Mouse (Mus musculus): ENCODE results near the gene Gm20388.

- TF ChIP-seq EP300 (optimal IDR thresholded peaks at IDR 0.05) (no peak), CTCF (IDR thresholded peaks at IDR 0.05; ENCODE audit: low read depth) (peak; percentile 48)
Measured at GRCm38 (mm10) chr8:120244553-120244952, 333.9 kb downstream of the Gm20388 start.
